ENCODE assay signal across 8 mouse cellular contexts in the genomic region with DNA sequence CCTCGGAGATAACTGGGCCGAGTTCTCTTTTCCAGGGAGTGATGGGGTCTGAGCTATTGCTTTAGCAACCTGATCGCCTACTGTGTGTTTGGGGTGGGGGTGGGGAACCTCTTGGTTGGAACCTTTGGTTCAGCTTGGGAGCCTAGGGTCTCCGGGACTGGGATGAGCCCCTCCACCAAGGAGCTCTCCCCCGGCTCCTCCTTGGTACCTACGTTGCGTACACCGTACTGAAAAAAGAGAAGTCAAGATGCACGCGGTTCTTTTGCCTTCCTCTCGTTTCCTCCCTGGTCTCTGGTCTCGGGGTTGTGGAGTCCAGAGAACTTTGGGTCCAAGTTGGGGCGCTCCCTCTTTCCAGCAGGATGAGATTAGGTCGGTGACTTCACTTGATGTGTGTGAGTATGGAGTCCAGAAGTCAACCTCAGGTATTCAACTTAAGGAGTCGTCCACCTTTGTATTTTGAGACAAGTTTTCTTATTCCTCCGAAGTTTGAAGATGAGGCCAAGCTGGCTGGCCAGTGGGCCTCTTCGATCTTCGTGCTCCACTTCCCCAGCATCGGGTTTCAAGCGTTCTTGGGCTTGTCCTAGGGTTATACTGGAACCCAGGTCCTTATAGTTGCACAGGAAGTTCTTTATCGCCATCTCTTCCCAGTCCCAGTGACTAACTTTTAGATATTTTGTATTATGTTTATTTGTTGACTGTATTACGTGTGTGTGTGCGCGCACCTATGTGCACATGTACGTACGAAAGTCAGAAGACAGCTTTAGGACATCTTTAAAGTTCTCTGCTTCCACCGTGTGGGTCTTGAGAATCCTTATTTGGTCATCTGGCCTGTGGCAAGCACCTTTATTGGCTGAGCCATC. TPM values are rescaled to one million over a fixed set of nuclear protein-coding genes. Genes with fewer than 3 reads are reported as not detected.
DNase-seq lines count a peak whose midpoint lies in the region; ATAC-seq lines count a peak whose summit lies in the region.

No protein-coding gene starts in this region.

- peaks cover 5% of the 10 kb centered on the region for H3K36me3 ChIP-seq in embryonic facial prominence, embryonic 13.5 days
- H3K36me3 ChIP-seq in hindbrain, embryonic 16.5 days (ENCODE audit: control insufficient read depth, insufficient read depth, low read length), result no peaks in the 10 kb centered on the region
- H3K36me3 ChIP-seq in midbrain, embryonic 10.5 days, result peaks cover 30% of the 10 kb centered on the region

- H3K27me3 ChIP-seq in embryonic facial prominence, embryonic 13.5 days, result no peaks in the 10 kb centered on the region
- H3K27me3 ChIP-seq in hindbrain, embryonic 16.5 days (replicated peaks; ENCODE audit: control insufficient read depth, insufficient read depth, low read length), result no peaks in the 10 kb centered on the region
- no peaks in the 10 kb centered on the region for H3K27me3 ChIP-seq in midbrain, embryonic 10.5 days (ENCODE audit: low read depth, poor library complexity, severe bottlenecking)

- H3K27ac ChIP-seq in embryonic facial prominence, embryonic 13.5 days, result peak overlapping the region; percentile 76; the same call in 1 of the 2 replicates
- peak overlapping the region; percentile 76 for H3K27ac ChIP-seq in hindbrain, embryonic 16.5 days (ENCODE audit: low read depth, low read length)
- H3K27ac ChIP-seq in midbrain, embryonic 10.5 days (replicated peaks), result peak overlapping the region; percentile 96

- H3K4me3 ChIP-seq in embryonic facial prominence, embryonic 13.5 days, result peak overlapping the region; percentile 90
- peak overlapping the region; percentile 88 for H3K4me3 ChIP-seq in hindbrain, embryonic 16.5 days (ENCODE audit: low read length)
- H3K4me3 ChIP-seq in midbrain, embryonic 10.5 days, result peak overlapping the region; percentile 92

- 21% methylated on average over 27 of the region's 27 CpGs for WGBS in embryonic facial prominence, embryonic 13.5 days
- 24% methylated on average over 27 of the region's 27 CpGs for WGBS in hindbrain, embryonic 16.5 days
- WGBS in midbrain, embryonic 10.5 days, result 24% methylated on average over 27 of the region's 27 CpGs

- ATAC-seq in embryonic facial prominence, embryonic 13.5 days (ENCODE audit: insufficient number of reproducible peaks, insufficient read depth, low FRiP score, low TSS enrichment, low read depth), result no peak
- no peak for ATAC-seq in hindbrain, embryonic 16.5 days

- H3K4me1 ChIP-seq in embryonic facial prominence, embryonic 13.5 days, result peaks cover 16% of the 10 kb centered on the region
- H3K4me1 ChIP-seq in hindbrain, embryonic 16.5 days (ENCODE audit: control insufficient read depth, insufficient read depth, low read depth, low read length), result peaks cover 13% of the 10 kb centered on the region
- H3K4me1 ChIP-seq in midbrain, embryonic 10.5 days, result peaks cover 22% of the 10 kb centered on the region

- peak overlapping the region; percentile 80 for H3K4me2 ChIP-seq in embryonic facial prominence, embryonic 13.5 days
- peak overlapping the region; percentile 60 for H3K4me2 ChIP-seq in hindbrain, embryonic 16.5 days (ENCODE audit: low read length)

- DNase-seq in spleen, adult 12 weeks (ENCODE audit: low spot score), result peak; percentile 10
- DNase-seq in spleen, postnatal 4 days (ENCODE audit: low spot score in 2 of 2), result no peak
- DNase-seq in midbrain, embryonic 10.5 days (ENCODE audit: low spot score), result no peak
- no peak for DNase-seq in right cerebral cortex, postnatal 4 days
- DNase-seq in frontal cortex, adult 2 months (ENCODE audit: extremely low spot score in 1 of 2, low spot score in 1 of 2), result no peak
- DNase-seq in natural killer cell, adult 2 months (ENCODE audit: low spot score in 2 of 2), result no peak

- no peaks in the 10 kb centered on the region for H3K9me3 ChIP-seq in embryonic facial prominence, embryonic 13.5 days
- no peaks in the 10 kb centered on the region for H3K9me3 ChIP-seq in hindbrain, embryonic 16.5 days (ENCODE audit: control insufficient read depth, low read length)
- no peaks in the 10 kb centered on the region for H3K9me3 ChIP-seq in midbrain, embryonic 10.5 days (replicated peaks)

- H3K9ac ChIP-seq in embryonic facial prominence, embryonic 13.5 days, result peak overlapping the region; percentile 91
- H3K9ac ChIP-seq in hindbrain, embryonic 16.5 days (ENCODE audit: low read depth, low read length), result peak overlapping the region; percentile 86

RNA-seq across cellular contexts. Expression of a gene that starts 1.0 kb away (rescaled TPM):
- 33.5 and 36.1 TPM in 2 replicates for polyA plus RNA-seq in embryonic facial prominence, embryonic 13.5 days (2015; fragmentation: Nextera tagmentation; extraction: Ambion mirVana)
- polyA plus RNA-seq in hindbrain, embryonic 16.5 days (2015; fragmentation: Nextera tagmentation; extraction: Ambion mirVana), result 40.2 and 42.5 TPM in 2 replicates
- 49.2 and 54.7 TPM in 2 replicates for polyA plus RNA-seq in midbrain, embryonic 10.5 days (2016; fragmentation: Nextera tagmentation; extraction: Ambion mirVana)
- 31.6 and 34.1 TPM in 2 replicates for polyA plus RNA-seq in frontal cortex, adult 2 months (2012; rRNA removed)

RNA-seq across cellular contexts. Expression of a gene that starts 8.4 kb away (rescaled TPM):
- 13.9 and 14.7 TPM in 2 replicates for polyA plus RNA-seq in embryonic facial prominence, embryonic 13.5 days (2015; fragmentation: Nextera tagmentation; extraction: Ambion mirVana)
- polyA plus RNA-seq in hindbrain, embryonic 16.5 days (2015; fragmentation: Nextera tagmentation; extraction: Ambion mirVana), result 10.2 and 12.0 TPM in 2 replicates
- polyA plus RNA-seq in midbrain, embryonic 10.5 days (2016; fragmentation: Nextera tagmentation; extraction: Ambion mirVana), result 17.4 and 21.2 TPM in 2 replicates
- 12.4 and 17.2 TPM in 2 replicates for polyA plus RNA-seq in frontal cortex, adult 2 months (2012; rRNA removed)

RNA-seq across cellular contexts. Expression of a gene that starts 33.2 kb away (rescaled TPM):
- 36.8 and 38.1 TPM in 2 replicates for polyA plus RNA-seq in embryonic facial prominence, embryonic 13.5 days (2015; fragmentation: Nextera tagmentation; extraction: Ambion mirVana)
- polyA plus RNA-seq in hindbrain, embryonic 16.5 days (2015; fragmentation: Nextera tagmentation; extraction: Ambion mirVana), result 113 and 123 TPM in 2 replicates
- 63.9 and 71.5 TPM in 2 replicates for polyA plus RNA-seq in midbrain, embryonic 10.5 days (2016; fragmentation: Nextera tagmentation; extraction: Ambion mirVana)
- polyA plus RNA-seq in frontal cortex, adult 2 months (2012; rRNA removed), result 40.3 and 43.4 TPM in 2 replicates

RNA-seq across cellular contexts. Expression of a gene that starts 52.4 kb away (rescaled TPM):
- 979 and 1,012 TPM in 2 replicates for polyA plus RNA-seq in embryonic facial prominence, embryonic 13.5 days (2015; fragmentation: Nextera tagmentation; extraction: Ambion mirVana)
- polyA plus RNA-seq in hindbrain, embryonic 16.5 days (2015; fragmentation: Nextera tagmentation; extraction: Ambion mirVana), result 1,508 and 1,522 TPM in 2 replicates
- polyA plus RNA-seq in midbrain, embryonic 10.5 days (2016; fragmentation: Nextera tagmentation; extraction: Ambion mirVana), result 957 and 1,129 TPM in 2 replicates
- polyA plus RNA-seq in frontal cortex, adult 2 months (2012; rRNA removed), result 699 and 744 TPM in 2 replicates

RNA-seq across cellular contexts. Expression of a gene that starts 53.2 kb away (rescaled TPM):
- 0.29 and 0.34 TPM in 2 replicates for polyA plus RNA-seq in embryonic facial prominence, embryonic 13.5 days (2015; fragmentation: Nextera tagmentation; extraction: Ambion mirVana)
- 0.45 and 0.55 TPM in 2 replicates for polyA plus RNA-seq in hindbrain, embryonic 16.5 days (2015; fragmentation: Nextera tagmentation; extraction: Ambion mirVana)
- polyA plus RNA-seq in midbrain, embryonic 10.5 days (2016; fragmentation: Nextera tagmentation; extraction: Ambion mirVana), result 0.56 and 0.57 TPM in 2 replicates
- 0.22 and 0.40 TPM in 2 replicates for polyA plus RNA-seq in frontal cortex, adult 2 months (2012; rRNA removed)
